Mouse (Mus musculus) stomach, embryonic 15.5 days (tissue): Measurements from ENCODE around the gene Cacfd1. TPM values are rescaled to one million over a fixed set of nuclear protein-coding genes. Genes with fewer than 3 reads are reported as not detected.

Source experiments
- ATAC-seq: fragments of 200-750 bp; cut with Nextera tagmentation; 2 replicates; pipeline ENCODE4 v1.8.0; 2017; ENCODE audit warnings: low read depth, moderate number of reproducible peaks, moderate TSS enrichment; ENCODE audit not compliant: insufficient read depth, low FRiP score
- H3K27ac ChIP-seq: fragments of 300-500 bp; sonication (generic); 2 replicates; pipeline ENCODE4 v1.5.1; 2015; ENCODE audit warnings: mild to moderate bottlenecking, inconsistent platforms
- H3K27me3 ChIP-seq: fragments of 300-500 bp; sonication (generic); replicated peaks from 2 replicates; pipeline ENCODE4 v1.6.1; 2015; ENCODE audit warnings: inconsistent platforms
- H3K36me3 ChIP-seq: fragments of 300-500 bp; sonication (generic); 2 replicates; pipeline ENCODE4 v1.6.1; 2015; ENCODE audit warnings: inconsistent platforms
- H3K4me1 ChIP-seq: fragments of 300-500 bp; sonication (generic); 2 replicates; pipeline ENCODE4 v1.6.1; 2015; ENCODE audit warnings: inconsistent platforms
- H3K4me2 ChIP-seq: fragments of 300-500 bp; sonication (generic); 2 replicates; pipeline ENCODE4 v1.6.1; 2015; ENCODE audit warnings: mild to moderate bottlenecking, inconsistent platforms
- H3K4me3 ChIP-seq: fragments of 300-500 bp; sonication (generic); replicated peaks from 2 replicates; pipeline ENCODE4 v1.5.1; 2015; ENCODE audit warnings: inconsistent platforms
- H3K9ac ChIP-seq: fragments of 300-500 bp; sonication (generic); 2 replicates; pipeline ENCODE4 v1.6.1; 2015; ENCODE audit warnings: inconsistent platforms
- H3K9me3 ChIP-seq: fragments of 300-500 bp; sonication (generic); 2 replicates; pipeline ENCODE4 v1.6.1; 2016; ENCODE audit warnings: inconsistent platforms
- WGBS: fragments of 180-500 bp; shearing (Covaris S2); methylation state at CpG from one replicate; pipeline ENCODE4 v1.1.7; 2015; 5-methylcytosine and 5-hydroxymethylcytosine counted together
- polyA plus RNA-seq: library from polyadenylated mRNA; unstranded; fragments of >200 nt; fragmentation: Nextera tagmentation; extraction: Ambion mirVana; gene quantifications from 2 replicates; pipeline ENCODE4 v1.2.1, GENCODE M21; 2015

Gene Cacfd1
- polyA plus RNA-seq, result 61.6 and 65.4 TPM in 2 replicates

DNA sequence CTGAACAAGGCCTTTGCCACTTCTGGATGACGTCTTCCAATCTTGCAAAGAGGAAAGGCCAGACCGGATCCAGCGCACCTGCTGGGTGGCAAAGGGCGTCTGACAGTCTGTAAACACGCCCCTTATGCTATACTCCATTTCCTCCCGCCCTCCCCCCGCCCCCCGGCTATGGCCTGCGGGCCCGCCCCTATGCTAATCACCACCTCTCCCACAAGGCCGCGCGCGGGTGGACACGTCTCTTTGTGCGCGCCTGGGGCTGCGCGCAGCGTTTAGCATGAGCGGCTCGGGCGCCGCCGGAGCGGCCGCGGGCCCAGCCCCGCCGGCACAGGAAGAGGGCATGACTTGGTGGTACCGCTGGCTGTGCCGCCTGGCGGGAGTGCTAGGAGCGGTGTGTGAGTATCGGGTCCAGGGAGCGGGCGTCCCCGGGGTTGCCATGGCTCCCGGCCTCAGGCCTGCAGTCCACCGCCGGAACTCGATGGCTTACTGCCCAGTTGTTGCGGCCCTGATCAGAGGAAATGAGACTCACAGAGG lies at the start of gene Cacfd1:
Cacfd1 (plus strand) TSS at position 213 of the 531 bp plus-strand sequence.
- Histone ChIP-seq H3K4me2 (peak within 1 kb of the TSS; percentile 56), H3K9ac (peak within 1 kb of the TSS; percentile 96), H3K4me1 (peaks cover 20% of the 10 kb centered on the region), H3K27me3 (no peaks in the 10 kb centered on the region), H3K4me3 (peak within 1 kb of the TSS; percentile 91), H3K36me3 (peaks cover 13% of the 10 kb centered on the region), H3K9me3 (no peaks in the 10 kb centered on the region), H3K27ac (peak within 1 kb of the TSS; percentile 89)
- ATAC-seq, result peak; percentile 97
- under 1% methylated on average over 43 of the region's 43 CpGs for WGBS

DNA sequence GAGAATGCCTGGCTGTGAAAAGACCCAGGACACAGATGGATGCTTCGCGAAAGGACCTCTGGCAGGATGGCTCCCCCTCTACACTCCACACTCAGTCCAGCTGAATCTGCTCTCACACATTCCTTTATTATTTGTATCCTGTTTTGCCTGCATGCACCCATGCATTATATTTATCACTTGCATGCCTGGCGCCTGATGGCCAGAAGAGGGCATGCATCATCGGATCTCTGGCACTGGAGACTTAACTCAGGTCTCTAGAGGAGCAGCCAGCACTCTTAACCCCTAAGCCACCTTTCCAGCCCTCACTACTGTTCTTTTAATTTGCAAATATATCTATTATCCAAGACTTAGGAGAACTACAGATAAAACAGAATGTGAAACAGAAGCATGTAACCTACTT lies 49.0 kb upstream of the Cacfd1 start:
- Histone ChIP-seq H3K9ac (no peak overlapping the region), H3K36me3 (peaks cover 31% of the 10 kb centered on the region), H3K27ac (no peak overlapping the region), H3K27me3 (no peaks in the 10 kb centered on the region), H3K4me2 (no peak overlapping the region), H3K9me3 (no peaks in the 10 kb centered on the region), H3K4me1 (peaks cover 14% of the 10 kb centered on the region; the same call in 1 of the 2 replicates), H3K4me3 (no peak overlapping the region)
- ATAC-seq, result no peak
- WGBS, result 71% methylated on average over 4 of the region's 4 CpGs

DNA sequence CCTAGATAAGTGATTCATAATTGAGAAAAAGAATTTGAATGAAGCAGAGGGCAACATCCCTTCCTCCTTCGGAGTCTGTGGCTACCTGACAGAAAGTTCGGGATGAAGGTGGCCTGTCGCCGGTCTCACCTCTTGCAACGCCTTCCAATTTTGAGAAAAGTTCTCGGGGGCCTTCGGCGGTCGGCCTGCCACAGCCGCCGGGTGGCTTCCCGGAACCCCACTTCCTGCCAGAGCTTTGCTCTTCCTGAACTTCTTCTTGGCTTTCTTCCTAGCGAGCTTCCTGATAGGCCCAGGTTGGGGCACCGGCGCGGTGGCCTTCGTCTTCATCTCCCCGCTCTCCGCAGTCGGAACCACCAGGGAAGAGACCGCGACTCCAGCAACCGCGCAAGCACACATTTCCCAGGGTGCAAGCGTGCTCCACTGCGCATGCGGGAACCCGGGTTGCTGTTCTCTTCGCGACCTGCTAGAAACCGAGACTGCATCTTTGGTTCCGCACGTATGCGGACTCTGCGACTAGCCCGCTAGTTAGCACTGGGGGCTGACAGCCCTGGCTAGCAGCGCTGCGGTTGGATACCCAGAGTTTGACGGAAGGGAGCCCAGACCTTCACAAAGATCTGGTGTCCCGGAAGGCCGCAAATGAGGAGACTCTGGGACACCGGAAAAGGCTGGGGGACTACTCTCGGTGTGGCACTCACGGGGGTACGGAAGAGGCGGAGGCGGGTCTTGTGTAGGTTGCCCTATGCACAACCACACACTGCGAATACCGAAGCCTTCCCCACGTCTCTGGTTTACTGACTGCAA lies 45.6 kb upstream of the Cacfd1 start, which contains the start of gene Rexo4:
Rexo4 (minus strand) TSS at position 464 of the 801 bp plus-strand sequence.
- Histone ChIP-seq H3K9me3 (no peaks in the 10 kb centered on the region), H3K9ac (peak within 1 kb of the TSS; percentile 94), H3K4me1 (peaks cover 14% of the 10 kb centered on the region; the same call in 1 of the 2 replicates), H3K27me3 (no peaks in the 10 kb centered on the region), H3K4me3 (peak within 1 kb of the TSS; percentile 87), H3K36me3 (peaks cover 6% of the 10 kb centered on the region), H3K4me2 (peak within 1 kb of the TSS; percentile 82), H3K27ac (peak within 1 kb of the TSS; percentile 97)
- peak; percentile 91 for ATAC-seq
- WGBS, result under 1% methylated on average over 50 of the region's 50 CpGs

- peak overlapping the region; percentile 82 for H3K4me2 ChIP-seq
- no peaks in the 10 kb centered on the region for H3K9me3 ChIP-seq
- H3K27ac ChIP-seq, result peak overlapping the region; percentile 97
- H3K27me3 ChIP-seq, result no peaks in the 10 kb centered on the region
- peak overlapping the region; percentile 87 for H3K4me3 ChIP-seq
- peak; percentile 15; the same call in 1 of the 2 replicates for ATAC-seq
- H3K9ac ChIP-seq, result peak overlapping the region; percentile 94
- H3K4me1 ChIP-seq, result peaks cover 14% of the 10 kb centered on the region; the same call in 1 of the 2 replicates
- 14% methylated on average over 14 of the region's 14 CpGs for WGBS
- H3K36me3 ChIP-seq, result peaks cover 2% of the 10 kb centered on the region
Measured at GRCm38 (mm10) chr2:26964724-26965370, 44.9 kb upstream of the Cacfd1 start.

- WGBS, result 79% methylated on average over 2 of the region's 2 CpGs
- Histone ChIP-seq H3K4me3 (no peak overlapping the region), H3K9ac (no peak overlapping the region), H3K36me3 (no peaks in the 10 kb centered on the region), H3K9me3 (no peaks in the 10 kb centered on the region), H3K4me1 (peaks cover 10% of the 10 kb centered on the region; the same call in 1 of the 2 replicates), H3K27ac (no peak overlapping the region), H3K27me3 (no peaks in the 10 kb centered on the region), H3K4me2 (no peak overlapping the region)
- no peak for ATAC-seq
Measured at GRCm38 (mm10) chr2:26967262-26967661, 42.5 kb upstream of the Cacfd1 start.

DNA sequence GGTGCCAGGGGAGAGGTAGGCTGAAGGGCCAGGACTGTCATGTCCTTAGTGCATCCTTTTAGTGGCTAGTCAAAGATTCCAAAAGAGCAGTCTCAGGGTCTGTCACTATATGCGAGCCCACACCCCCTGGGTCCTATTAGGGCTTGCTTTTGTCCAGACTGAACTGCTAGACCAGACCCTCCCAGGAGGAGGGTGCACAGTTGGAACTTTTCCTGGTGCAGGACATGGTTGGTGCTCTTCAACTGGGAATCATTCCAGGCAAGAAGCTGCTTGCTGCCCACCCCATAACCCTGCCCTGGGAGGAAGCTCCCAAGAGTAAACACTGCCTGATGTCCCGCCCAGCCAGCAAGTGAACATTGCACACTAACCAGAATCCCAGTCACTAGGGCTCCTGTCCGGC lies 36.6 kb upstream of the Cacfd1 start, which contains the start of gene Adamts13:
Adamts13 (plus strand) TSS at position 301 of the 400 bp plus-strand sequence.
- Histone ChIP-seq H3K9me3 (no peaks in the 10 kb centered on the region), H3K4me1 (0 out of 2 replicates have a peak, but pooled peaks cover 3% of the 10 kb centered on the region), H3K27ac (no peak within 1 kb of the TSS), H3K4me3 (no peak within 1 kb of the TSS), H3K9ac (no peak within 1 kb of the TSS), H3K4me2 (no peak within 1 kb of the TSS), H3K36me3 (no peaks in the 10 kb centered on the region), H3K27me3 (no peaks in the 10 kb centered on the region)
- ATAC-seq, result no peak
- WGBS, result 58% methylated on average over 3 of the region's 3 CpGs

DNA sequence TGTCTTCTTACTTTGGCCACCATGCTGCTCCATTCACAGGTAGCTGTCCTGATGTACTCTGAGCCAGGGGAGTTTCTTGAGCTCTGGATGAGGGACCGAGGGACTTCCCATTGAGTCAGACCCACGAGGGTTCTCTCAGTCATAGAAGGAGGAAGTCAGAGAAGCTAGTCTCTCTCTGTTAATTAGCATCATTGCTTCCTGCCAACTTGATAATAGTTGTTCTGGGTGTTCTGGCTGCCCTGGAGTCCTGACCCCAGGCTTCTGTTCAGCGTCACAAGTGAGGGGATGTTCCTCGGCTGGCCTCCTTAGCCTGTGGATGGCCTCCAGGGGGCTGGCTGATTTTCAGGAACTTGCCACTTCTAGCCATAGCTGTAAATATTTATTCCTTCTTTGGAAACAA lies 35.8 kb upstream of the Cacfd1 start:
- H3K36me3 ChIP-seq, result no peaks in the 10 kb centered on the region
- no peak overlapping the region for H3K4me2 ChIP-seq
- H3K4me3 ChIP-seq, result no peak overlapping the region
- no peaks in the 10 kb centered on the region for H3K9me3 ChIP-seq
- 30% methylated on average over 4 of the region's 4 CpGs for WGBS
- H3K27me3 ChIP-seq, result no peaks in the 10 kb centered on the region
- H3K27ac ChIP-seq, result no peak overlapping the region
- H3K9ac ChIP-seq, result no peak overlapping the region
- ATAC-seq, result no peak
- 0 out of 2 replicates have a peak, but pooled peaks cover 3% of the 10 kb centered on the region for H3K4me1 ChIP-seq

DNA sequence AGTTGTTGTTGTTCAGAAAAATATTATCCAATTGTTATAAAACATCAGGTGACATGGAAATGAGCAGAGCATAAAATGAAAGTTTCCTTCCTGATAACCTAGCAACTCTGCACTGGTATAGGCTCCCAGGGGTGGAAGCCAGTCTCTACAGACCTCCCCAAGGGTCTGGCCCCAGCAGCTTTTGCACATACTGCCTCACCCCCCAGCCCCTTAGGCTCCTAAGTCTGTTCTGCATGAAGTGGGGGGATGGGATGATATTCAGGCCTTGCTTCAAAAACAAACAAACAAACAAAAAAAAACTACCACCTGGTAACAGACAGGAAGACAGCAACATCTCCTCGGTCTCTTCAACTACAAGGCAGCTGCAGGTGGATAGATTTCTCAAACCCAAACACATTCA lies 29.4 kb upstream of the Cacfd1 start:
- H3K4me2 ChIP-seq, result no peak overlapping the region
- ATAC-seq, result no peak
- no peaks in the 10 kb centered on the region for H3K4me1 ChIP-seq
- H3K27me3 ChIP-seq, result no peaks in the 10 kb centered on the region
- H3K36me3 ChIP-seq, result no peaks in the 10 kb centered on the region
- WGBS, result 66% methylated on average over 1 of the region's 1 CpGs
- H3K4me3 ChIP-seq, result no peak overlapping the region
- no peaks in the 10 kb centered on the region for H3K9me3 ChIP-seq
- H3K9ac ChIP-seq, result no peak overlapping the region
- no peak overlapping the region for H3K27ac ChIP-seq

GRCm38 (mm10) chr2:26984179-26984578 lies 25.5 kb upstream of the Cacfd1 start:
- H3K4me3 ChIP-seq, result no peak overlapping the region
- no peaks in the 10 kb centered on the region for H3K9me3 ChIP-seq
- ATAC-seq, result no peak
- WGBS, result 63% methylated on average over 2 of the region's 2 CpGs
- no peak overlapping the region for H3K4me2 ChIP-seq
- no peaks in the 10 kb centered on the region for H3K36me3 ChIP-seq
- H3K9ac ChIP-seq, result no peak overlapping the region
- no peak overlapping the region for H3K27ac ChIP-seq
- H3K4me1 ChIP-seq, result no peaks in the 10 kb centered on the region
- no peaks in the 10 kb centered on the region for H3K27me3 ChIP-seq

DNA sequence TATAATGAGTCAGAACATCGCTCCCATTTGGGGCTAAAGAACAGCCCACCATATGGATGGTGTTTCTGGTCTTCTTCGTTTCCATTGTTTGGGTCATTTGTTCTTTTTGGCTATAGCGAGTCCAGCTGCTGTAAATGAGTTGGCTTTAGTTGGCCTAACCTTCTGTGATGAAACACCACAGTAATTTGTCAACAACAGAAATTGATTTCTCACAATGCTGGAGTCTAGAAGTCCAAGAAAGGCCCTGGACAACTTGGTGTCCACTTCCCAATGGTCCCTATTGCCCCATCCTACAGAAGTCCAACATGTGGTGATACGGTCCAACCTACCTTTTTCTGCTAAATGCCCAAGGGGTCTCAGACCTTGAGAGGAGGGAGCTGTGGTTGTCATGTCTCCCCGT lies 25.1 kb upstream of the Cacfd1 start:
- 83% methylated on average over 5 of the region's 5 CpGs for WGBS
- no peak overlapping the region for H3K9ac ChIP-seq
- H3K36me3 ChIP-seq, result no peaks in the 10 kb centered on the region
- no peak for ATAC-seq
- no peak overlapping the region for H3K4me3 ChIP-seq
- no peaks in the 10 kb centered on the region for H3K4me1 ChIP-seq
- H3K27me3 ChIP-seq, result no peaks in the 10 kb centered on the region
- no peak overlapping the region for H3K27ac ChIP-seq
- no peak overlapping the region for H3K4me2 ChIP-seq
- no peaks in the 10 kb centered on the region for H3K9me3 ChIP-seq

DNA sequence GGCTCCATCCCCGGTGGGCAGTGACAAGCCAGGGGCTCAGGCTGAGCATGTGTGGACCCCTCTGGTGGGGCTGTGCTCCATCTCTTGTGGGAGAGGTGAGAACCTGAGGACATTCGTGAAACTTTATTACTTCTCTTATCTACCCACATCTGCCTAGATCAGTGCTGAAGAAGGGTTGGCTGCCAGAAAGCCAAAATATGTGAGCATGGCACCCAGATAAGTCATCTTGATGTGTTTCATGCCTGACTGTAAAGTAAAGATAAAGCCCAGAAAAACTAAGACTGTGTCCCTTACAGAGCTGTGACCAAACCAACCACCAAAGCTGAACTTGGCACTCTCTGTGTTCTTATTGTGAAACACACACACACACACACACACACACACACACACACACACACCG lies 15.8 kb upstream of the Cacfd1 start:
- H3K9me3 ChIP-seq, result no peaks in the 10 kb centered on the region
- H3K4me3 ChIP-seq, result no peak overlapping the region
- H3K36me3 ChIP-seq, result no peaks in the 10 kb centered on the region
- ATAC-seq, result no peak
- no peak overlapping the region for H3K9ac ChIP-seq
- no peak overlapping the region for H3K27ac ChIP-seq
- no peaks in the 10 kb centered on the region for H3K4me1 ChIP-seq
- WGBS, result 73% methylated on average over 3 of the region's 3 CpGs
- no peak overlapping the region for H3K4me2 ChIP-seq
- no peaks in the 10 kb centered on the region for H3K27me3 ChIP-seq

GRCm38 (mm10) chr2:26997498-26997897 lies 12.2 kb upstream of the Cacfd1 start:
- ATAC-seq, result no peak
- no peak overlapping the region for H3K4me3 ChIP-seq
- no peak overlapping the region for H3K4me2 ChIP-seq
- H3K9ac ChIP-seq, result no peak overlapping the region
- no peak overlapping the region for H3K27ac ChIP-seq
- H3K4me1 ChIP-seq, result no peaks in the 10 kb centered on the region
- 83% methylated on average over 1 of the region's 1 CpGs for WGBS
- H3K36me3 ChIP-seq, result no peaks in the 10 kb centered on the region
- no peaks in the 10 kb centered on the region for H3K27me3 ChIP-seq
- H3K9me3 ChIP-seq, result no peaks in the 10 kb centered on the region
